In the genomic region with DNA sequence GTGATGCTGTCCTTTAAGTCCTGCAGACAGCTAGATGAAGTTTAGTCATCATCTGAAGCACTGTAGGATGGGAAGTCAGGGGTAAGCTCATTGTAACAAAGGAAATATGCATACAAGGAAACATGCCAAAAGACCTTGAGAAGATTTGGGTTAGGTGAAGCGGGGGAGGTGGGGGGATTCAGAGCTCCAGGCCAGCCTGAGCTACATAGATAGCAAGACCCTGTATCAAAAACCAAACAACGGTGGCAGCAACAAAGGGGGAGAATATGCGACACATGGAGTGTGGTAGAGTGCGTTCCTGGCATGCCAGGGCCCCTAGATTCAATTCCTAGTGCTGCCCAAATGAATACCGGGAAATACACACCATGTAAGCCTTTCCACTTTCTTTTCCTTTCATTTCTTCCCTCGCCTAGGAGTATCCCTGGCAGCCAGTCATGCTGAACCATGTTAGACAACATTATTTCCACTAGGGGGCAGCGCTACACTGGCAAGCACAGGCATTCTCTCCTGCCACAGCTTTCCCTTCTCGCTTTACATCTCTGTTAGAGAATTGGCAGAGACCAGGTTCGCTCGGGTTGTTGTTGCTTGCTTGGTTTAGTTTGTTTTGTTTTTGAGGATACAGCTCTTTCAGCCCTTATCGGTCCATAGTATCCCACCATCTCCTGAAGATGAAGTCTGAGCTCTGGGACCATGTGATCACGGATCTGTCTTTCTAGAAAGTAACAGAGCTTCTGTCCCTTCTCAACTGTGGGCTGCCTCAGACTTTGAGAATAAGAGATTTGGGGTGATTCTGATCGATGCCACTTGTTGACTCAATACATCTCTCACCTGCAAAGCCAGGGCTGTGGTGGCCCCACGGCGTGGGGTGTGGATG, we compare ENCODE assay signal across 8 mouse cellular contexts. TPM values are rescaled to one million over a fixed set of nuclear protein-coding genes. Genes with fewer than 3 reads are reported as not detected.
DNase-seq lines count a peak whose midpoint lies in the region; ATAC-seq and TF ChIP-seq lines count a peak whose summit lies in the region.

No protein-coding gene starts in this region.

- H3K4me3 ChIP-seq in spleen, adult 2 months (ENCODE audit: extremely low read depth, insufficient read depth, insufficient read length) = no peak overlapping the region
- no peak overlapping the region for H3K4me3 ChIP-seq in hindbrain, embryonic 14.5 days (replicated peaks; ENCODE audit: low read length)

- WGBS in spleen, adult 2 months = 27% methylated on average over 15 of the region's 15 CpGs
- 24% methylated on average over 15 of the region's 15 CpGs for WGBS in hindbrain, embryonic 14.5 days

- no peak overlapping the region for H3K27ac ChIP-seq in spleen, adult 2 months (ENCODE audit: insufficient read depth, low read length)
- H3K27ac ChIP-seq in hindbrain, embryonic 14.5 days = no peak overlapping the region

- no peaks in the 10 kb centered on the region for H3K27me3 ChIP-seq in spleen, adult 2 months (ENCODE audit: control insufficient read depth, insufficient read depth, low read length)
- no peaks in the 10 kb centered on the region for H3K27me3 ChIP-seq in hindbrain, embryonic 14.5 days (ENCODE audit: control insufficient read depth, insufficient read depth, low read length)

- TF ChIP-seq CTCF in spleen, adult 2 months (IDR thresholded peaks at IDR 0.05; ENCODE audit: extremely low read depth, insufficient read depth, insufficient read length, insufficient replicate concordance) = peak; percentile 71; the same call in 1 of the 2 replicates

- peak; percentile 84 for ATAC-seq in hindbrain, embryonic 14.5 days (ENCODE audit: low FRiP score)

- peak; percentile 23 to 33 for DNase-seq in spleen, adult 2 months (ENCODE audit: low read depth in 1 of 2, low spot score in 2 of 2)
- no peak for DNase-seq in spleen, postnatal 4 days (ENCODE audit: low spot score in 2 of 2)
- DNase-seq in cerebellum, postnatal 36 days = peak; percentile 53 to 62
- DNase-seq in gastrocnemius, adult 18-20 months (ENCODE audit: low spot score) = peak; percentile 75
- peak; percentile 89 for DNase-seq in hindbrain, embryonic 14.5 days (ENCODE audit: low spot score)
- peak; percentile 45 to 75 for DNase-seq in layer of hippocampus, postnatal 14 days (ENCODE audit: low spot score in 2 of 2)
- DNase-seq in lung, postnatal 10 days = peak; percentile 85
- peak; percentile 36 for DNase-seq in ovary, postnatal 36 days (ENCODE audit: low spot score)

- H3K36me3 ChIP-seq in spleen, adult 2 months (ENCODE audit: control insufficient read depth, insufficient read depth, low read length) = no peaks in the 10 kb centered on the region
- no peaks in the 10 kb centered on the region for H3K36me3 ChIP-seq in hindbrain, embryonic 14.5 days (replicated peaks; ENCODE audit: control insufficient read depth, insufficient read depth)

- peaks cover 6% of the 10 kb centered on the region; the same call in 1 of the 2 replicates for H3K4me1 ChIP-seq in spleen, adult 2 months (ENCODE audit: control insufficient read depth, insufficient read depth, insufficient read length)
- no peaks in the 10 kb centered on the region for H3K4me1 ChIP-seq in hindbrain, embryonic 14.5 days (replicated peaks; ENCODE audit: control insufficient read depth, insufficient read depth, low read length)

- no peaks in the 10 kb centered on the region for H3K9me3 ChIP-seq in hindbrain, embryonic 14.5 days (ENCODE audit: control insufficient read depth, low read length)

- H3K9ac ChIP-seq in hindbrain, embryonic 14.5 days = no peak overlapping the region

- no peak overlapping the region; the same call in 1 of the 2 replicates for H3K4me2 ChIP-seq in hindbrain, embryonic 14.5 days (replicated peaks)

- no peak for TF ChIP-seq POLR2A in spleen, adult 2 months (IDR thresholded peaks at IDR 0.05; ENCODE audit: low read depth, low read length)

RNA-seq across cellular contexts. Expression of gene Gars, which starts 20.9 kb away (rescaled TPM):
- polyA plus RNA-seq in spleen, adult 2 months (2012; rRNA removed) = 17.1 and 23.7 TPM in 2 replicates
- total RNA-seq in gastrocnemius, adult 18-20 months (2021) = 10 to 100 TPM; 59.2 to 59.4 TPM
- 205 and 221 TPM in 2 replicates for polyA plus RNA-seq in hindbrain, embryonic 14.5 days (2014; fragmentation: Nextera tagmentation; extraction: Ambion mirVana)
- 100 to 1,000 TPM; 148 to 151 TPM for total RNA-seq in layer of hippocampus, postnatal 14 days (2021)

RNA-seq across cellular contexts. Expression of gene Ggct, which starts 24.2 kb away (rescaled TPM):
- polyA plus RNA-seq in spleen, adult 2 months (2012; rRNA removed) = 3.3 and 4.2 TPM in 2 replicates
- total RNA-seq in gastrocnemius, adult 18-20 months (2021) = 1 to 10 TPM; 6.6 to 8.3 TPM
- polyA plus RNA-seq in hindbrain, embryonic 14.5 days (2014; fragmentation: Nextera tagmentation; extraction: Ambion mirVana) = 14.8 and 15.2 TPM in 2 replicates
- 10 to 100 TPM; 33.3 to 42.4 TPM for total RNA-seq in layer of hippocampus, postnatal 14 days (2021)

RNA-seq across cellular contexts. Expression of gene Nod1, which starts 44.5 kb away (rescaled TPM):
- 41.7 and 63.0 TPM in 2 replicates for polyA plus RNA-seq in spleen, adult 2 months (2012; rRNA removed)
- 1 to 10 TPM; 7.1 to 8.1 TPM for total RNA-seq in gastrocnemius, adult 18-20 months (2021)
- polyA plus RNA-seq in hindbrain, embryonic 14.5 days (2014; fragmentation: Nextera tagmentation; extraction: Ambion mirVana) = 2.7 and 3.3 TPM in 2 replicates
- total RNA-seq in layer of hippocampus, postnatal 14 days (2021) = 1 to 10 TPM; 4.3 to 5.6 TPM

Comparison
In these comparisons a context has a peak if more than half of its experiments do, and no peak if none do; other contexts are left out.
1. DNase-seq: peak in spleen, adult 2 months (2 of 2), cerebellum, postnatal 36 days (2 of 2), gastrocnemius, adult 18-20 months (single experiment), hindbrain, embryonic 14.5 days (single experiment), layer of hippocampus, postnatal 14 days (2 of 2), lung, postnatal 10 days (single experiment) and ovary, postnatal 36 days (single experiment); none in spleen, postnatal 4 days (0 of 2).